Mouse (Mus musculus): Measurements from ENCODE around the gene Nelfe.
"Not testable (repeated sequence)": the region's sequence is repeated elsewhere in the genome, so short reads cannot be mapped to it uniquely, and the experiment has no call there.

Gene Nelfe

DNA sequence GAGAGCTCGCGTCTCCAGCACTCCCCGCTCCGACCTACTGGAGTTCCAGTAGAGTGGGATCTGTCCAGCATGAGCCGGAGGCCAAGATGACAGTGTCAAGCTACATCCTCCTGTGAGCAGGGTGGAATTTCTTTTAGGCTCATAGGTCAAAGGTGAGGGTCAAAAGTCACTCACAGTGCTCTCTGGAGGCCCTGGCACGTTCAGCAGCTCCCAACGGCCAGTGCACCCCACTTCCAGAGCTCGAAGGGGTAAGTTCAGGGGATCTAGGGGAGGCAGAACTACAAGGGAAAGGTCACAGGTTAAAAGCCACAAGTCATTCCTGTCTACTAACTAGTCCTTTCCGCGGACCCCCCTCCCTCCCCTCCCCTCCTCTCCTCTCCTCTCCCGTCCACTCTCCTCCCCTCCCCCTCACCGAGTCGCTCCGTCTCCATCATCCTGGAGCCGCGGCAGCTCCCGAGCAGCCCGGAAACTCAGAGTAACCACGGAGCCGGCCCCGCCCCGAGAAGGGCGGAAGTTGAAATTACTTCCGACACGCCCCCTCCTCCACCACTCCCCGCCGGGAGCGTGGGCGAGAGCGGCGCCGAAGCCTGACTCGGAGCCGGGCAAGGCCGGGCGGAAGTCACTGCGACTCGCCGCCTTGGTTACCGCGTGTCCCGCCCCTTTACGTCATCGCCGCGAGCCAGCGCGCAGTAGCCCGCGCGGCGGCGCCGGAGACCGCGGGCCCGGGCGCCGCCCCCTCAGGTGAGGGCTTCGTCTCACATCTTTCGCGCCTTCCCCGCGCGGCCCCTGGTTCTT is at the start of gene Nelfe, which contains the start of gene Skiv2l:
TSS of gene Nelfe (plus strand) at position 670 of the 795 bp plus-strand sequence.
TSS of gene Skiv2l (minus strand) at position 489 of the 795 bp plus-strand sequence.
- DNase-seq: peak; percentile 98

DNA sequence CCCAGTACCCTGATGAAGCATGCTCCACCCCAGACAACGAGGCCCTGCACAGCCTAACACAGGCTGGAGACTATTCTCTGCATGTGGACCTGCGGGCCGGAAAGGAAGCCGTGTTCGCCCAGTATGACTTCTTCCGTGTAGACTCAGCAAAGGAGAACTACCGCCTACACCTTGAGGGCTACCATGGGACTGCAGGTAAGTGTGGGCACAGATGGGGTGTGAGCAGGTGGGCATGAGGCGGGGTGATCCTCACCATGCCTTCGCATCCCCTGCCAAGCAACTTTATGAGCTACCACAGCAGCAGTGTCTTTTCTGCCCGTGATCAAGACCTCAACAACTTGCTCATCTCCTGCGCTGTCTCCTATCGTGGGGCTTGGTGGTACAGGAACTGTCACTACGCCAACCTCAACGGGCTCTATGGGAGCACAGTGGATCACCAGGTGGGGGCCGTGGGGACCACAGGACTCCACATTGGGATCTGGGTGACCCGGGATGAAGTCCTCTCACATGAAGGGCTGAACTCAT is 49.3 kb upstream of the Nelfe start:
- not testable (repeated sequence) for DNase-seq

DNA sequence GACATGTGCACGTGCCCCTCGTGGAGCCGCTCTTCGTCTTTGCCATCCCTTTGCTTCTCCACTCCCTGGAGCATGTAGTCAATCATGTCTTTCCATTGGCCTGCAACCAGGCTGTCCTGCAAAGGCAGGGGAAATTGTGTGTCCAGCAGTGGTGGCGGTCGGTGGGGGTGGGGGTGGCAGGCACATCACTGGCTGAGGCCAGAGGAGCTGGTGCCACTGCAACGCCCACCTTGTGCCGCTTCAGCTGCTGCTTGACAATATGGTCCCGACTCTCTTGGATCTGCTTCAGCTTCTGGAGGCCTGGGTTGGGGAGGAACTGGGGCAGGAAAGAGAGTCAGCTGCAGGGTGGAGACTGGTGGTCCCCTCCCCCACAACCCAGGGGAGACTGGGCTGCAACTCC is 47.4 kb upstream of the Nelfe start:
- DNase-seq: not testable (repeated sequence)

DNA sequence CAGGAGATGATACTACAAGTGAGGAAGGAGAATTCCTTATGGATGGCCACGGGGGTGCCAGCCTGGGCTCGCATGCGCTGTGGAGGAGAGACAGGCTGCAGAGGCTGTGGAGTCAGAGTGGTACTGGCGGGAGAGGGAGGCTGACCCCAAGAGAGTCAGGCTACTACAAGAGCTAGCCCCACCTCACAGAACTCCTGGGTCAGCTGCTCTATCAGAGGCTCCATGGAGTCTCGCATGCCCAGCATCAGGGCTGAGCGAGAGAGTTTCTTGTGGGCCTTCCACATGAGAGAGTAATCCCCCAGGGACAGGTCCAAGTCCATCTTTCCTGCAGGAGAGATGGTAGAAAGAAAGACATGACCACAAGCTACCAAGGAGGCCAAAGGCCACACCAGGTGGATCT is 46.8 kb upstream of the Nelfe start:
- DNase-seq: not testable (repeated sequence)

DNA sequence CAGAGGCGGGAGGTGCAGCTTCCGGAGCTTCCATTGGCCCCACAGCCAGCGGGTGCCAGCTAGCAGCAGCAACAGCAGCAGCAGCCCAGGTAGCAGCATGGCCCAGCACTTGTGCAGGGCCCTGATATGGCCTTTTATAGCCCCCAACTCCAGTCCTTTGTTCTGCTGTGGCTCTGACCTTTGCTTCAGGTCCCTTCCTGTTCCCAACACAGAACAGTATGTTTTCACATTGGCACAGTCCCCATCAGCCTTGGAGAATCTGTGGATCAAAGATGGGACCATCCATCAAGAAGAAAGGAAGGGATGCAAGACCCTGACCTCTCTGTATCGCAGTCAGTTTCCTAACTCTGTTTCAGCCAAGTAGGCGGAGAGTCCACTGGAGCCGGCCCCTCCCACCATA is 45.9 kb upstream of the Nelfe start, which contains the start of gene Cyp21a1:
TSS of gene Cyp21a1 (minus strand) at position 261 of the 400 bp plus-strand sequence.
- DNase-seq: not testable (repeated sequence)

DNA sequence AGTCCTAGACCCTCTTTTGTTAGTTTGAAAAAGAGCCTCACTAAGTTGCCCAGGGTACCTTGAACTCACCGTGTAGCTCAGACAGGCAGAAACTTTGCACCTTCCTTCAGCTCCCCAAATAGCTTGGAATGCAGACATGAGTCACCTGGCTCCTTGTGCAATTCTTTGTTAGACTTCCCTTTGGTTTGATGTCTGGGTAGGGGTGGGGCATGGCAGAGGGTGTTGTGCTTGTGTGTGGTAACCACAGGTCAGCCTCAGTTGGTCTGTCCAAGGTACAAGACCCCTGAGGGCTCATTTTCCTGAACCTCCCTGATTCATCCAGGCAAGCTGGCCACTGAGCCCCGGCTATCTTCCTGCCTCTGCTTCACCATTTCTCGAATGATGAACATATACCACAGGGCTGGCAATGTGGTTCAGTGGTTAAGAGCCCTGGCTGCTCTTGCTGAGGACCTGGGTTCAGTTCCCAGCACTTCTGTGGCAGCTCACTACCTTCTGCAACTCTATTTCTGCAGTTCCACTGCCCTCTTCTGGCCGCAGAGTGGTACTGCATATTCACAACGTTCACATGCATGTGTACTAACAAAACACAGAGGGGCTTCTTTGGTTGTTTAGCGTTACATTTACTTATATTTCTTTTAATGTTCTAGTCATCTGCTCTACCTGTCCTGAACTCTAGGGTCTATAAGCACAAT is 45.2 kb upstream of the Nelfe start:
- DNase-seq: no peak

DNA sequence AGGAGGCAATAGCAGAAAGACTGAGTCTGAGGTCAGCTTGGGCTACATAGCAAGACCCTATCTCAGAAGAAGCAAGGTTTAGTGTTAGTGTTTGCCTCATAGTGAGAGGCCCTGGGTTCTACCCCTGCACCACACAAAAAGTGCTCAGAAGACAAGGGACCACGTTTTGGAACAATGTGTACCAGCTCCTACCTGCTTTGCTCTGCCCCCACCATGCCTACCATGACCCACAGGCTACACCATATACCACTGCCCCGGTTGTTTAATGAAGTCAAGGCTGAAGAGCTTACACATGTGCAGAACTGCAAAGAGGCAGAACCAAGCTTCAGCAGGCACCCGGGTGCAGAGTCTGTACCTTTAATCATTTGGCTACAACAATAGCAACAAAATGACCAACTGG is 43.0 kb upstream of the Nelfe start:
- DNase-seq: no peak

DNA sequence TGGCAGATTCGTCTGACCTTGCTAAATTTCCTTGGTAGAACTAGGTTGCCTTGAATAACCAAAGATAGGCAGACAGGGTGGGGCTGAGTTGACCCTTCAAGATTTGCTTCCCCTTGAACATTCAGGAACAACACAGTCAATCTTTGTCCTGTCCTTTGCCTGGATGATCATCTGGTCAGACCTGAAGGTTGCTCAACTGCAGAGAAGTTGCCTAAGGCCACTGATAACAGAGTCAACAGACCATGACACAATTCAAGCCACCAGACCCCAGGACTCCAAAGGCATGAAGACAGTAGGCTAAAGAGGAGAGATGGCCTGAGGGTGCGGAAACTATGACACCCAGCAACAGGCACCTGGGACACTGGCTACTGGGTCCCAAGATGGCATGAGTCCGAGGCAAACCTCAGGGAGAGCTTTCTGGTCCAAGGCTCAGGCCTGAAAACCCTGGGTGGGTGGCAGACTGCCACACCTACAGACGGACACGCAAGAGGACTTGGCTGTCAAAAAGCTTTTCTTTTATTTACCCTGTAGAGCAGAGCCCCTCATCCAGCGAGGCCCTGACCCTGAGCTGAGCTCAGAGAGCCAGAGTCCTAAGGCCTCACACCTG is 41.5 kb upstream of the Nelfe start:
- no peak for DNase-seq

DNA sequence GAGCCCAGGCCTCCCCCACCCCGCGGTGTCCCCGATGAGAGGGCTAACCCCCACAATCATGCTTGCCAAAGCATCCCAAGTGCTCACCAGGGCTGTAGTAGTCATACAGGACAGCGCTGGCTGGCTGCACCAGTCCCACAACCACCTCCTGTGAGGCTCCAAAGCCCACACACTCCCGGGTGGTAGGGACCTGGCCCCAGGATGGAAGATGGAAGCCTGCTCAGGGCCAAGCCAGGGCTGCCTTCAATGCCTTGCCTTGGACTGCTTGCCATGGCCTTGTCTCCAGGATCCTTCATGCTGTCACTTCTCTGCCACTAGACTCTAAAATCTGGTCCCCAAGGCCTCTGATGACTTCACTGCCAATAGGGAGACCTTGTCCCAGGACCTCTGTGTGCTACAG is 39.8 kb upstream of the Nelfe start:
- not testable (repeated sequence) for DNase-seq

DNA sequence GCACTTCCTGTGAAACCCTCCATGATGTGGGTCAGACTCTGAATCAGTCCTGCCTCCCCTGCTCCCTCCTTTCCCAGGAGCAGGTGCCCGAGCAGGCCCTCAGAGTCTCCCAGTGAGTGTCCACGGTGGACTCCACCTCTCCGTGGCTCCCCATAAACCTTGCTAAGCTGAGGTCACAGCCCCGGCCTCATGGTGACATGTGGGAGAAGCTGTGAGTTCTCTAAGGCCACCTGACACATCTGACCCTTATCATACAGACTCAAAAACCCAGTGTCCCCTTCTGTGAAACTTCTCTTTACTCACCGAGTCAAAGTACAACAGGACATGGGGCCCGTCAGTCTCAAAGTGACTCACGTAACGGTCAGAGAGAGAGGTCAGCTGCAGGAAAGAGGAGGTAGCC is 39.4 kb upstream of the Nelfe start:
- DNase-seq: not testable (repeated sequence)

DNA sequence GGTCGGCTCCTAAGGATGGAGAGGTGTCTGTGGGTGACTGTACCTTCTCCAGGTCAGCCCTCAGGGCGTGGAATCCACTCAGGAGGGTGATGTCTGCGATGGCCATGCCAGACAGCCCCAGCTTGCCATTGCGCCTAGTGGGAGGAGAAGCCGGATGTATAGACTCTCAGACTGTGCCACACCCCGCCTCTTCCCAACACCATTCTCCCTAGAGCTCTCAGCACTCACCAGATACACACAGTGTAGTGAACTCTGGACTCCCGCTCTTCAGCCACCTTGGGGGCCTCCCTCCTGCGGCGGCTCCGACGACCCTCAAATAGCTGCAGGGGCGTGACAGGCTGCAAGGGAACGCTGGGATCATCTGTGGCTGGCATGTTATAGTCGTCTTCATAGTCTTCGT is 38.9 kb upstream of the Nelfe start:
- DNase-seq: no peak

DNA sequence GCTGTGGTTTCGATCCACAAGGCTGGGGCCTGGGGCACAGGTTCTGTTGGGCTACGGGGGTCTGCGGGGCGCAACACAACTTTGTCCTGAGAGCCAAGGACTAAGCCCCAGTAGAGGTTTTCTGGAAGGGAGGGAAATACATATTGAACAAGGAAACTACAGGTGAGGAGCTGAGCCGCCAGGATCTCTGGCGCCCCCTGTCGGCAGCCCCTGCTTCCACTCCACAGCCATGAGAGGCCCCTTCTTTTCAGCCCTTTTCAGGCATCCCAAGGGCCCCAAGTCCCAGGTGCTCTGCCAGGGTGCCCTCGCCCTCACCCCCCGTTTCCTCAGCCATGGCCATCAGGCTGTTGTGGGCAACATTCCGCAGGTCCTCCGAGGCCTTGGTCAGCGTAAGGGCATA is 36.4 kb upstream of the Nelfe start:
- DNase-seq: peak; percentile 40

DNA sequence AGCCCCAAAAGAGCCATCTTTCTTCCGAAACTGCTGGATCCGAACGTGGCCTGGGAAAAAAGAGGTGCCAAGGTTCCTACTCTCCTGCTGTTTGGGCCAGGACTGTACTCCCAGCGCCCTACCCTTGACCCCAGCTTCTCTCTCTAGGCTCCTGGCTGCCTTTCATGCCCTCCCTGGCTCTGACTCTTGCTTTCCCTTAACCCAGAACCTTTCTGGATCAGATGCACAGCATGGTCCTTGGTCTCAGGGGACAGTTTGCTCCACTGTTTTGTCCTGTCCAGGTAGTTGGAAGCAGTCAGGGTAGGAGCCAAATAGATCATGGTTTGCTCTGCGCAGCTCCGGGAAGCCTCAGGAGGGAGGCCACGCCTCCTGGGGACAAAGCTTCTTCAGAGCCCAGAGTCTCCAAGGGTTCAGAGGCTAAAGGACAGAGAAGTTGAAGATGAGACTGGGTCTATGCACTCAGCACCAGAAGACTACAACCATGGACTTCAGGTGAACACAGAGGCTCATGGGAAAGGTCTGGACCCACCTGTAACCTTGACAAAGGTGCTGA is 35.3 kb upstream of the Nelfe start:
- DNase-seq: no peak

DNA sequence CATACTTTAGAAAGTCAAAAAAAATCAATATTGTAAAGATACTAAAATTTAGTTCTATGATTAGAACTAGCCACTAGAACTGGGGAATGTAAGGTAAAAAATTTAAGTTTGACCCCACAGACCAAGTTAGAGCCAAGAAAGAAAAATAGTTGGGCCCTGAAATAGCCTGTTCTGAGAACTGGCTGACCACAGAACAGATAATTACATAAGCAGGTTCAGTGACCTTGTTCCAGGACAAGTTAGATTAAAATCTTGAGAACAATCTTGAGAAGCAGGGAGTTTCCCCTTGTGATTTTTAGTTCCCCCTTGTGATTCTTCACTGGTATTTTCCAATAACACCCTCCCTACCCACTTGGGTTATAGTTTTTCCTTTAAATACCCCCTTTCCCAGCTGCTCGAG is 19.4 kb upstream of the Nelfe start:
- not testable (repeated sequence) for DNase-seq

DNA sequence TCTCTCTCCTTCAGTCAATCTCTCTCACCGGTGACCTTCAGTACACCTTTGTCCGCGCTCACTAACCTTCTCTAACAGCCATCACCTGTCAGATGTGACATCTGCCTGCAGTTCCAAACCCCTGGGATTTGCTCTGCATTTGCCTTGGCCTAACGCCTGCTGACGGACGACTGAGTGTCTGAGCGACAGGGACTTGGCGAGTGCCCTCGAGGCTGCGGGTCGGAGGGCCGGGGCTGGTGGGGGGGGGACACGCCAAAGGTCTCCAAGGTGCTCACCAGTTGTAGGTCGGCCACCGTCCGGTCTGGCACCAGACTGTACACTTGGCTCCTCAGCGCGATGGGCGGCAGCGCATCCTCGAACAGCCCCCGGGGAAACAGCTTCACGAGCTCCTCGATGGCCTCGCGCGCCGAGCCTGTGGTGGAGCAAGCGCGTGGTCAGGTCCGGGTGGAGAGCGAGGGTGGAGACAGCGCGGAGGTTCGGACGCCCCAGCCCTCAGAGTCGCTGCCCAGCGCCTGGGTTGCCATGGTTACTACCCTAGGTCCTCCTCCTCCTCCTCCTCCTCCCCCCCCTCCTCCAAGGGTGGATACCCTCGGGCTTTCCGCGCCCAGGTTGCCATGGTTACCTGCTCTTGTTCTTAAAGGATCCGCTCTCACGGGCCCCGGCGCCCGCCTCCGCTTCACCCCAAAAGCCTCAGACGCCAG is 13.9 kb upstream of the Nelfe start:
- DNase-seq: no peak

DNA sequence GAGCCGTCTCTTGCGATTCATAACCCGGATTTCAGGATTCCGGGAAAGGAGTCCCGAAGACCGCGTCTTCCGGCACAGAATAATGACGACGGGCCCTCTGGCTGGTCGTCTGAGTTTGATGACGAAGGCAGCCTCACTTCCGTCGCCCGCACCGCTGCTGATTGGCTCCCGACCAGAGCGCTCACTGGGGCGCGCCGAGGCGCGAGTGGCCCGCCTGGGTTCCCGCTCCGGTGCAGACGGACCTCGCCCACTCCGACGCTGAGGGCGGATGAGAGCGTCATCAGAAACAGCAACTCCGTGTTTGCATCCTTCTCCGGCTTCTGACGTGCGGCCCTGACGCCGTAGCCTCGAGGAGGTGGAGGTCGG is 13.4 kb upstream of the Nelfe start, which contains the start of the genes Stk19 and Dxo:
TSS of gene Stk19 (minus strand) at position 90 of the 366 bp plus-strand sequence.
TSS of gene Dxo (plus strand) at position 164 of the 366 bp plus-strand sequence.
- DNase-seq: peak; percentile 97

DNA sequence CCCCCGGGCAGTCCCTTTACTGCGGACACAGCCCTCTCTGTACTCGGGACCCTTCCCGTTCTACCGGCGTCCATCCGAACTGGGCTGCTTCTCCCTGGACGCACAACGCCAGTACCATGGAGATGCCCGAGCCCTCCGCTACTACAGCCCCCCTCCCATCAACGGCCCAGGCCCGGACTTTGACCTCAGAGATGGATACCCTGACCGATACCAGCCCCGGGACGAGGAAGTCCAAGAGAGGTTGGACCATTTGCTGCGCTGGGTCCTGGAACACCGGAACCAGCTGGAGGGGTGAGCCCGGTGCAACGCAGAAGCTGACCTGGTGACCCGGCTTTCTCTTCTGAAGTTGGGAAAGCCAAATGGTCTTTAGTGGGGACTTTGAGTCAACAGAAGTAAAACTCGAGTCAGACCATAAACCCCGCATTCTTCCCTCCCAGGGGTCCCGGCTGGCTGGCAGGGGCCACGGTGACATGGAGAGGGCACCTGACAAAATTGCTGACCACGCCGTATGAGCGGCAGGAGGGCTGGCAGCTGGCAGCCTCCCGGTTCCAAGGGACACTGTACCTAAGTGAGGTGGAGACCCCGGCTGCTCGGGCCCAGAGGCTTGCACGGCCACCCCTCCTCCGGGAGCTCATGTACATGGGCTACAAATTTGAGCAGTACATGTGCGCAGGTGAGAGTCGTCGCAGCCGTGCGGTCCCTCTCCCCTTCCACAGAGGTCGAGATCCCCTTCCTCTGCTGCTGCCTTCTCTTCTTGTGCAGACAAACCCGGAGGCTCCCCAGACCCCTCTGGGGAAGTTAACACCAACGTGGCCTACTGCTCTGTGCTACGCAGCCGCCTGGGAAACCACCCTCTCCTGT is 12.5 kb upstream of the Nelfe start:
- no peak for DNase-seq

DNA sequence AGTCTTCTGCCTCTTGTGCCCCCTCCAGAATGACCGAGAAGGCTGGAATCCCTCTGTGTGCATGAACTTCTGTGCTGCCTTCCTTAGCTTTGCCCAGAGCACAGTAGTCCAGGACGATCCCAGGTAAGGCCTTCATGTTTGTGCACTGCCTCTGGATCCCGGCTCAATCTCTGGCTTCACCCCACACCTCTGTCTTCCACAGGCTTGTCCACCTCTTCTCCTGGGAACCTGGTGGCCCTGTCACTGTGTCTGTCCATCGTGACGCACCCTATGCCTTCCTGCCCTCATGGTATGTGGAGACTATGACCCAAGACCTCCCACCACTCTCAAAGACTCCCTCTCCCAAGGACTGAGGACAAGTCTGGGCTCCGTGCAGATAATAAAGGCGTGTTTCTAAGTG is 11.4 kb upstream of the Nelfe start:
- no peak for DNase-seq

DNA sequence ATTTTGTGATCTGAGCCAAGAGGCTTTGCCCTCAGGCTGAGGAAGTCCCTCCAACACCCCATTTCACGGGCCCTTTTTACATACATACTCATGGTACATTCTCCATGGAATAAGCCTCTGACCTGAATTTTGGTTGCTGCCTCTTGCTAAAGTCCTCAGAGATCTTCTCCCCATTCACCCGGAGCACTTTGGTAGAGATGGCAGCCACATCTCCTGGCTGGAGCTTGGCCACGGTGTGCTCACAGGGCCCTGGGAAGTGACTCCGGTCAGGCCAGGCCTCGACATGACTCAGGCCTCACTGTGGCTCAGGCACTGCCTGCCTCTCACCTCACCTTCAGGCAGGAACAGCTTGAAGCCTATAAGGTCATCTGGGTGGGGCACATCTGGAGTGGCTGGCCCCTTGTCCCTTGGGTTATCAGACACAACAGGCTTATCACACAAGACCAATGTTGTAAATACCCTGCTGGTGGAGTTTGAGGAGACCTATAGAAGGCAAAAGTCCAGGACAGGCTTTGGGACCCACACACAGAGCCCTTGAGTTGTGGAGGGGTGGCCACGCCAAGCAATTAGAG is 9.4 kb upstream of the Nelfe start:
- DNase-seq: no peak

DNA sequence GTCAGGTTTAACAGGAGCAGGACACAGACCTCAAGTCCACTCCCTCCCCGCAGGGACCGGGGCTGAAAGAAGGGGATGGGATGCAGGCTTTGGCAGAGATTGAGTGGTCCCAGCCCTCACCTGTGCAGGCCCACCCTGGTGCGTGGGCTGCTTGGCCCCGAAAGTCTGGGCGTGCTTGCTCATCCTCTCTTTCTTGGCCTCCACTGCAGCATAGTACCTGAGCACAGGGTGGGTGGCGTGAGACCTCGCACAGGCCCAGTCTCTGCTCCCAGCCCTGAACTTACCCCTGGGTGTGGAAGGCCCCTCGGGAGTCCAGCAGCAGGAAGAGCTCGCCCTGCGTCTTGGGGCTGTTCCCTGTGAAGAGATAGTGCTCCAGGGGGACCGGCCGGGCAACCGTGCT is 5.3 kb upstream of the Nelfe start:
- no peak for DNase-seq

DNA sequence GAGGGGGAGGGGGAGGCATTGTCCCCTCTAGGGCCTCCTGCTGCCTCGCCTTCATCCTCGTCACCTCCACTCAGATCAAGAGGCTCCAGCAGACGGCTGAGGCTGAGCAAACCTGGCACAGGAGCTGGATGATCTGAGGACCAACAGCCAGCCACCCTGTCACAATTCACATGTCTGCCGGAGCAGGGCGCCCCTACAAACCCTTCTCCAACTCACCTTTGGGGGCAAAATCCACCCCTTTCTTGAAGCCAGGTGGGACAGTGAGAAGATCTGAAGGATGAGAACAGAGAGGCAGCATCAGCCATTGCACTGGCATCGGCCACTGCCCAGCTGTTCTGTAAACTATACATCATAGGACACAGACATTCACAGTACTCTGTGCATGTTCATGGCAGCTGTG is 3.0 kb upstream of the Nelfe start:
- DNase-seq: no peak

Measured in lung, postnatal 36 days (tissue).